8 mouse cellular contexts compared by ENCODE assay signal in genomic region chr6:52211170-52211935, GRCm38 (mm10). TPM values are rescaled to one million over a fixed set of nuclear protein-coding genes. Genes with fewer than 3 reads are reported as not detected.
DNase-seq lines count a peak whose midpoint lies in the region; ATAC-seq and TF ChIP-seq lines count a peak whose summit lies in the region.

No protein-coding gene starts in this region.

- peaks cover 100% of the 10 kb centered on the region for H3K27me3 ChIP-seq in embryonic facial prominence, embryonic 14.5 days (replicated peaks; ENCODE audit: control insufficient read depth, insufficient read depth, low read length)
- H3K27me3 ChIP-seq in heart, embryonic 16.5 days (ENCODE audit: control insufficient read depth, insufficient read depth, low read length) = peaks cover 96% of the 10 kb centered on the region
- no peaks in the 10 kb centered on the region for H3K27me3 ChIP-seq in neural tube, embryonic 12.5 days (replicated peaks)
- peaks cover 15% of the 10 kb centered on the region; the same call in 1 of the 2 replicates for H3K27me3 ChIP-seq in thymus, adult 2 months (ENCODE audit: control insufficient read depth, insufficient read depth, low read length)

- peak; percentile 44; the same call in 1 of the 2 replicates for TF ChIP-seq CTCF in lung, adult 2 months (IDR thresholded peaks at IDR 0.05; ENCODE audit: insufficient read depth, low read length)
- TF ChIP-seq CTCF in thymus, adult 2 months (IDR thresholded peaks at IDR 0.05; ENCODE audit: borderline replicate concordance, control insufficient read depth, extremely low read depth, insufficient read depth, low read length, poor library complexity) = peak; percentile 82; the same call in 1 of the 2 replicates

- no peak overlapping the region for H3K27ac ChIP-seq in embryonic facial prominence, embryonic 14.5 days (replicated peaks; ENCODE audit: low read depth, low read length)
- no peak overlapping the region for H3K27ac ChIP-seq in heart, embryonic 16.5 days (ENCODE audit: low read length)
- peak overlapping the region; percentile 100 for H3K27ac ChIP-seq in neural tube, embryonic 12.5 days
- no peak overlapping the region for H3K27ac ChIP-seq in thymus, adult 2 months (ENCODE audit: control insufficient read depth, insufficient read depth, low read length)

- TF ChIP-seq POLR2A in lung, adult 2 months (IDR thresholded peaks at IDR 0.05; ENCODE audit: borderline replicate concordance, extremely low read depth, low read depth, low read length) = peak; percentile 51; the same call in 1 of the 2 replicates
- no peak for TF ChIP-seq POLR2A in thymus, adult 2 months (IDR thresholded peaks at IDR 0.05; ENCODE audit: control insufficient read depth, extremely low read depth, insufficient read depth, low read length, poor library complexity)

- no peaks in the 10 kb centered on the region for H3K9me3 ChIP-seq in embryonic facial prominence, embryonic 14.5 days (ENCODE audit: control insufficient read depth, low read length)
- no peaks in the 10 kb centered on the region for H3K9me3 ChIP-seq in heart, embryonic 16.5 days (replicated peaks; ENCODE audit: control insufficient read depth, low read length)
- no peaks in the 10 kb centered on the region for H3K9me3 ChIP-seq in neural tube, embryonic 12.5 days

- H3K4me3 ChIP-seq in embryonic facial prominence, embryonic 14.5 days (ENCODE audit: low read depth, low read length) = peak overlapping the region; percentile 16
- peak overlapping the region; percentile 5 for H3K4me3 ChIP-seq in heart, embryonic 16.5 days (ENCODE audit: low read length)
- peak overlapping the region; percentile 69 for H3K4me3 ChIP-seq in lung, adult 2 months (replicated peaks; ENCODE audit: extremely low read depth, low read depth, low read length)
- H3K4me3 ChIP-seq in neural tube, embryonic 12.5 days = peak overlapping the region; percentile 92
- H3K4me3 ChIP-seq in thymus, adult 2 months (ENCODE audit: control insufficient read depth, insufficient read depth, low read length) = peak overlapping the region; percentile 44

- H3K36me3 ChIP-seq in embryonic facial prominence, embryonic 14.5 days (ENCODE audit: control insufficient read depth, insufficient read depth, low read length) = no peaks in the 10 kb centered on the region
- H3K36me3 ChIP-seq in heart, embryonic 16.5 days (ENCODE audit: control insufficient read depth, insufficient read depth) = no peaks in the 10 kb centered on the region
- H3K36me3 ChIP-seq in neural tube, embryonic 12.5 days = peaks cover 2% of the 10 kb centered on the region
- no peaks in the 10 kb centered on the region for H3K36me3 ChIP-seq in thymus, adult 2 months (ENCODE audit: control insufficient read depth, insufficient read depth, low read length)

- no peaks in the 10 kb centered on the region for H3K4me1 ChIP-seq in embryonic facial prominence, embryonic 14.5 days (ENCODE audit: control insufficient read depth, insufficient read depth, low read length)
- H3K4me1 ChIP-seq in heart, embryonic 16.5 days (ENCODE audit: control insufficient read depth, insufficient read depth, low read length) = peaks cover 4% of the 10 kb centered on the region
- H3K4me1 ChIP-seq in lung, adult 2 months (ENCODE audit: control insufficient read depth, insufficient read depth, low read length) = peaks cover 15% of the 10 kb centered on the region
- peaks cover 34% of the 10 kb centered on the region for H3K4me1 ChIP-seq in neural tube, embryonic 12.5 days
- peaks cover 18% of the 10 kb centered on the region for H3K4me1 ChIP-seq in thymus, adult 2 months (replicated peaks; ENCODE audit: control insufficient read depth, insufficient read depth, low read length)

- peak; percentile 69 for ATAC-seq in embryonic facial prominence, embryonic 14.5 days (ENCODE audit: low read depth)
- ATAC-seq in heart, embryonic 16.5 days (replicated peaks; ENCODE audit: extremely low read depth, insufficient read depth, low FRiP score) = peak; percentile 64; the same call in 1 of the 2 replicates
- ATAC-seq in neural tube, embryonic 12.5 days (ENCODE audit: low FRiP score, low read depth) = peak; percentile 11

- H3K9ac ChIP-seq in embryonic facial prominence, embryonic 14.5 days (ENCODE audit: low read depth, low read length) = no peak overlapping the region
- no peak overlapping the region for H3K9ac ChIP-seq in heart, embryonic 16.5 days (ENCODE audit: low read length)
- H3K9ac ChIP-seq in neural tube, embryonic 12.5 days = peak overlapping the region; percentile 100

- DNase-seq in B cell, adult 2 months = peak; percentile 82 to 84
- DNase-seq in adrenal gland, adult 18-20 months (ENCODE audit: low spot score in 2 of 2) = peak; percentile 80 to 85
- peak; percentile 77 for DNase-seq in embryonic facial prominence, embryonic 14.5 days (ENCODE audit: low spot score)
- DNase-seq in kidney, postnatal 10 days = peak; percentile 94
- peak; percentile 81 for DNase-seq in lung, adult 2 months
- peak; percentile 79 for DNase-seq in thymus, adult 2 months

- 1% methylated on average over 37 of the region's 37 CpGs for WGBS in embryonic facial prominence, embryonic 14.5 days
- 1% methylated on average over 37 of the region's 37 CpGs for WGBS in heart, embryonic 16.5 days
- WGBS in lung, adult 2 months = 4% methylated on average over 37 of the region's 37 CpGs
- WGBS in neural tube, embryonic 12.5 days = under 1% methylated on average over 37 of the region's 37 CpGs
- 4% methylated on average over 37 of the region's 37 CpGs for WGBS in thymus, adult 2 months

- H3K4me2 ChIP-seq in embryonic facial prominence, embryonic 14.5 days (ENCODE audit: low read depth, low read length) = 0 out of 2 replicates have a peak overlapping the region, but pooled peaks have one; percentile 7
- H3K4me2 ChIP-seq in heart, embryonic 16.5 days (ENCODE audit: low read depth, low read length) = peak overlapping the region; percentile 35
- peak overlapping the region; percentile 99 for H3K4me2 ChIP-seq in neural tube, embryonic 12.5 days (replicated peaks)

RNA-seq across cellular contexts. Expression of gene Hoxa3, which starts 1.8 kb away (rescaled TPM):
- 1 to 10 TPM; 2.8 to 4.0 TPM for total RNA-seq in adrenal gland, adult 18-20 months (2021)
- 2.8 TPM in 2 replicates for polyA plus RNA-seq in embryonic facial prominence, embryonic 14.5 days (2014; fragmentation: Nextera tagmentation; extraction: Ambion mirVana)
- polyA plus RNA-seq in heart, embryonic 16.5 days (2015; fragmentation: Nextera tagmentation; extraction: Ambion mirVana) = 0.89 and 1.3 TPM in 2 replicates
- polyA plus RNA-seq in lung, adult 2 months (2012; rRNA removed) = 12.8 and 13.4 TPM in 2 replicates
- 21.1 and 25.1 TPM in 2 replicates for polyA plus RNA-seq in neural tube, embryonic 12.5 days (2016; fragmentation: Nextera tagmentation; extraction: Ambion mirVana)
- polyA plus RNA-seq in thymus, adult 2 months (2012; rRNA removed) = 3.5 and 3.6 TPM in 2 replicates

RNA-seq across cellular contexts. Expression of gene Gm28308, which starts 1.8 kb away (rescaled TPM):
- not detected for total RNA-seq in adrenal gland, adult 18-20 months (2021)
- polyA plus RNA-seq in embryonic facial prominence, embryonic 14.5 days (2014; fragmentation: Nextera tagmentation; extraction: Ambion mirVana) = not detected in 2 replicates
- polyA plus RNA-seq in heart, embryonic 16.5 days (2015; fragmentation: Nextera tagmentation; extraction: Ambion mirVana) = not detected in 2 replicates
- 0.37 and 0.39 TPM in 2 replicates for polyA plus RNA-seq in lung, adult 2 months (2012; rRNA removed)
- not detected in 2 replicates for polyA plus RNA-seq in neural tube, embryonic 12.5 days (2016; fragmentation: Nextera tagmentation; extraction: Ambion mirVana)
- polyA plus RNA-seq in thymus, adult 2 months (2012; rRNA removed) = 0.24 and 0.26 TPM in 2 replicates

RNA-seq across cellular contexts. Expression of gene Hoxa6, which starts 2.8 kb away (rescaled TPM):
- total RNA-seq in adrenal gland, adult 18-20 months (2021) = 1 to 10 TPM; 1.9 to 4.7 TPM
- polyA plus RNA-seq in embryonic facial prominence, embryonic 14.5 days (2014; fragmentation: Nextera tagmentation; extraction: Ambion mirVana) = 0.48 TPM in 1 of 2 replicates, not detected in the other
- not detected in 2 replicates for polyA plus RNA-seq in heart, embryonic 16.5 days (2015; fragmentation: Nextera tagmentation; extraction: Ambion mirVana)
- 1.7 and 2.3 TPM in 2 replicates for polyA plus RNA-seq in lung, adult 2 months (2012; rRNA removed)
- 34.7 and 34.9 TPM in 2 replicates for polyA plus RNA-seq in neural tube, embryonic 12.5 days (2016; fragmentation: Nextera tagmentation; extraction: Ambion mirVana)
- polyA plus RNA-seq in thymus, adult 2 months (2012; rRNA removed) = 0.39 and 0.46 TPM in 2 replicates

RNA-seq across cellular contexts. Expression of gene Hoxa5, which starts 7.0 kb away (rescaled TPM):
- 10 to 100 TPM; 13.3 to 20.2 TPM for total RNA-seq in adrenal gland, adult 18-20 months (2021)
- 2.4 and 3.3 TPM in 2 replicates for polyA plus RNA-seq in embryonic facial prominence, embryonic 14.5 days (2014; fragmentation: Nextera tagmentation; extraction: Ambion mirVana)
- polyA plus RNA-seq in heart, embryonic 16.5 days (2015; fragmentation: Nextera tagmentation; extraction: Ambion mirVana) = 1.3 and 3.3 TPM in 2 replicates
- polyA plus RNA-seq in lung, adult 2 months (2012; rRNA removed) = 29.1 and 46.9 TPM in 2 replicates
- 72.6 and 76.1 TPM in 2 replicates for polyA plus RNA-seq in neural tube, embryonic 12.5 days (2016; fragmentation: Nextera tagmentation; extraction: Ambion mirVana)
- polyA plus RNA-seq in thymus, adult 2 months (2012; rRNA removed) = 1.1 and 1.5 TPM in 2 replicates

RNA-seq across cellular contexts. Expression of gene Hoxa7, which starts 10.3 kb away (rescaled TPM):
- total RNA-seq in adrenal gland, adult 18-20 months (2021) = 10 to 100 TPM; 15.1 to 19.3 TPM
- polyA plus RNA-seq in embryonic facial prominence, embryonic 14.5 days (2014; fragmentation: Nextera tagmentation; extraction: Ambion mirVana) = 0.21 and 1.4 TPM in 2 replicates
- polyA plus RNA-seq in heart, embryonic 16.5 days (2015; fragmentation: Nextera tagmentation; extraction: Ambion mirVana) = 0.35 and 0.38 TPM in 2 replicates
- 6.6 and 8.3 TPM in 2 replicates for polyA plus RNA-seq in lung, adult 2 months (2012; rRNA removed)
- 81.2 and 102 TPM in 2 replicates for polyA plus RNA-seq in neural tube, embryonic 12.5 days (2016; fragmentation: Nextera tagmentation; extraction: Ambion mirVana)
- polyA plus RNA-seq in thymus, adult 2 months (2012; rRNA removed) = 2.5 and 3.4 TPM in 2 replicates

Comparison
In these comparisons a context has a peak if more than half of its experiments do, and no peak if none do; other contexts are left out.
1. ATAC-seq: peak in every context shown above with its lines; median percentile 69 in embryonic facial prominence, embryonic 14.5 days; 64 in heart, embryonic 16.5 days; 11 in neural tube, embryonic 12.5 days.
2. H3K4me2 ChIP-seq: peak in every context shown above with its lines; median percentile 99 in neural tube, embryonic 12.5 days; 35 in heart, embryonic 16.5 days; 7 in embryonic facial prominence, embryonic 14.5 days.
3. H3K4me3 ChIP-seq: peak in every context shown above with its lines; median percentile 92 in neural tube, embryonic 12.5 days; 69 in lung, adult 2 months; 44 in thymus, adult 2 months; 16 in embryonic facial prominence, embryonic 14.5 days; 5 in heart, embryonic 16.5 days.
4. RNA of gene Hoxa6, which starts 2.8 kb away (polyA plus RNA-seq): 34.7 to 34.9 TPM in neural tube, embryonic 12.5 days; 1.7 to 2.3 TPM in lung, adult 2 months, 0.39 to 0.46 TPM in thymus, adult 2 months, not detected in heart, embryonic 16.5 days and 0.48 TPM in embryonic facial prominence, embryonic 14.5 days; every median in the first group is over 10 times any median in the second.
5. Peak in every context shown above with its lines, with median percentiles within 50 percentile points of each other: DNase-seq.